Mouse (Mus musculus) induced T-regulatory cell, adult 2 months (primary cell): ENCODE results near the gene Pou1f1.

Experiments used
- DNase-seq: peaks from one replicate; pipeline ENCODE4 v3.0.0-alpha.2; 2012; ENCODE audit warnings: low read depth

Pou1f1 gene

GRCm38 (mm10) chr16:65564306-65564705 is 44.0 kb downstream of the Pou1f1 start:
- no peak for DNase-seq

- DNase-seq = no peak
Measured at GRCm38 (mm10) chr16:65564951-65565350, 44.6 kb downstream of the Pou1f1 start.

GRCm38 (mm10) chr16:65568853-65569252 is 48.5 kb downstream of the Pou1f1 start:
- no peak for DNase-seq

GRCm38 (mm10) chr16:65577298-65578029 is 57.2 kb downstream of the Pou1f1 start:
- DNase-seq = no peak
